Mouse (Mus musculus) liver, embryonic 14.5 days (tissue): ENCODE measurements around the gene Pik3r4.

Experiments
- CTCF ChIP-seq: IDR thresholded peaks from 2 replicates; pipeline ENCODE4 v1.5.1; 2016; ENCODE audit warnings: antibody characterized with exemption, low read depth, control low read depth
- EP300 ChIP-seq: IDR thresholded peaks from 2 replicates; pipeline ENCODE4 v1.6.1; 2016; ENCODE audit warnings: antibody characterized with exemption, low read depth

DNA sequence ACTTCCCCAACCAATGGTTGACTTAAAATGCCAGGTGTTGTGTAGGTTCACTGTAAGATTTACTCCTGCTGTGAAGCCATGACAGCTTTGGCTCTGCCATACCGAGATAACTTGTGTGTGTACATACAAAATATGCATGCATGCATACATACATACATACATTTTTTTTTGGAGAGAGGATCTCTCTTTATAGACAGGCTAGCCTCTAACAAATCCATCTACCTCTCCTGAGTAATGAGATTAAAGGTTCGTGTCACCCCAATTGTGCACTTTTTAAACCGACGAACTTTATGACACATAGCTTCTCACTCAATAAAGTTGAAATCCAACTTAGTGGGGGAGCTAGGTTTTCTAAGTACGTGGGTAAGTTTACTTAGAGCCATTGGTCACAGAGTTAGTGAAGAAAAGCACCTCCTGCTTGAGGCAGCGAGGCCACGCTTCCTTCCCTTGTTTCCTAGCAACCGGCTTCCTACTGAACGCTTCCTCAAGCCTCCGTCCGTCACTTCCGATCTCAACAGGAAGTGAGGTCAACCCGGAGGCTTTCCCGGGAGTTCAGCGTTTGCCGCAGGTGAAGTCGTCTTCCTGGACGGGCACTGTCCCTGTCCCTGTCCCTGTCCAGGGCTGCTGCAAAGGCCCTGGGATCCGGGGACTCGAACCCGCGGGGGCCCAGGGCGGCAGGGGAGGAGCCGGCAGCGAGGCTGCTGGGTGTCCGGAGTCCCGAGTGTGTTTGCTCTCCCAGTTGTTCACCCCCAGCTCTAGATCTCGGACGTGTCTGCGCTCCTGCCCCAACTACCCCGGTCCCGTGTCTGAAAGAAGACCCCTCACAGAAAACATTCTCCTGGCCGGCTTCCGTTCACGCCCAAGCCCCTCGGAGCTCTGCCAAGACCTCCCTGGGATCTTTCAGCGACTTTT is at the start of gene Pik3r4:
- TF ChIP-seq CTCF (no peak), EP300 (no peak)
